In genomic region chr5:146585307-146585651, GRCm38 (mm10) we compare ENCODE assay signal across 10 mouse cellular contexts. TPM values are rescaled to one million over a fixed set of nuclear protein-coding genes. Genes with fewer than 3 reads are reported as not detected.
DNase-seq lines count a peak whose midpoint lies in the region; ATAC-seq and TF ChIP-seq lines count a peak whose summit lies in the region.
"Had no signal": no experiment of that assay in that cellular context is flagged by ENCODE, and none has a peak within 500 bp of the region (broad histone marks: within the 10 kb centered on the region; RNA-seq: fewer than 3 reads in every experiment).

No protein-coding gene starts in this region.

- peaks cover 54% of the 10 kb centered on the region for H3K27me3 ChIP-seq in heart, embryonic 14.5 days (ENCODE audit: control insufficient read depth, insufficient read depth, low read length)
- peaks cover 83% of the 10 kb centered on the region for H3K27me3 ChIP-seq in hindbrain, embryonic 12.5 days
- H3K27me3 ChIP-seq in midbrain, embryonic 11.5 days (ENCODE audit: control insufficient read depth, insufficient read depth, low read length) = peaks cover 36% of the 10 kb centered on the region
- H3K27me3 ChIP-seq in thymus, adult 2 months (ENCODE audit: control insufficient read depth, insufficient read depth, low read length) = peaks cover 8% of the 10 kb centered on the region

- H3K36me3 ChIP-seq in heart, embryonic 14.5 days (ENCODE audit: control insufficient read depth, insufficient read depth, low read length) = no peaks in the 10 kb centered on the region
- H3K36me3 ChIP-seq in ES-E14 (ENCODE audit: control insufficient read depth, insufficient read depth, low read length, poor library complexity, severe bottlenecking) = no peaks in the 10 kb centered on the region
- no peaks in the 10 kb centered on the region for H3K36me3 ChIP-seq in hindbrain, embryonic 12.5 days
- H3K36me3 ChIP-seq in midbrain, embryonic 11.5 days (ENCODE audit: control insufficient read depth, insufficient read depth, low read length) = no peaks in the 10 kb centered on the region
- no peaks in the 10 kb centered on the region for H3K36me3 ChIP-seq in thymus, adult 2 months (ENCODE audit: control insufficient read depth, insufficient read depth, low read length)

- TF ChIP-seq CTCF in thymus, adult 2 months (IDR thresholded peaks at IDR 0.05; ENCODE audit: borderline replicate concordance, control insufficient read depth, extremely low read depth, insufficient read depth, low read length, poor library complexity) = no peak

- H3K4me1 ChIP-seq in heart, embryonic 14.5 days (ENCODE audit: control insufficient read depth in 2 of 2, insufficient read depth in 2 of 2, low read length in 2 of 2) = peaks cover 0 to 3% of the 10 kb centered on the region in 2 experiments; a peak in 1 of 4 replicates
- peaks cover 0 to 6% of the 10 kb centered on the region in 2 experiments; a peak in 1 of 4 replicates for H3K4me1 ChIP-seq in ES-E14 (ENCODE audit: control insufficient read depth in 2 of 2, insufficient read depth in 2 of 2, low read length in 2 of 2, poor library complexity in 1 of 2)
- H3K4me1 ChIP-seq in hindbrain, embryonic 12.5 days = peaks cover 13% of the 10 kb centered on the region
- peaks cover 6% of the 10 kb centered on the region; the same call in 1 of the 2 replicates for H3K4me1 ChIP-seq in midbrain, embryonic 11.5 days (ENCODE audit: control insufficient read depth, insufficient read depth, low read length)
- H3K4me1 ChIP-seq in thymus, adult 2 months (replicated peaks; ENCODE audit: control insufficient read depth, insufficient read depth, low read length) = no peaks in the 10 kb centered on the region

- in situ Hi-C loops in ES-E14 (cut with MboI; ENCODE audit: low sequenced_read_pairs in 2 of 2, unreplicated experiment in 2 of 2) = no loop called here

- no peaks in the 10 kb centered on the region for H3K9me3 ChIP-seq in heart, embryonic 14.5 days (ENCODE audit: control insufficient read depth, low read length)
- no peaks in the 10 kb centered on the region for H3K9me3 ChIP-seq in ES-E14 (ENCODE audit: control insufficient read depth, insufficient read depth, low read depth, low read length)
- no peaks in the 10 kb centered on the region for H3K9me3 ChIP-seq in hindbrain, embryonic 12.5 days (replicated peaks)
- no peaks in the 10 kb centered on the region for H3K9me3 ChIP-seq in midbrain, embryonic 11.5 days (ENCODE audit: control insufficient read depth, low read length)

- H3K4me2 ChIP-seq in heart, embryonic 14.5 days (ENCODE audit: low read length) = peak overlapping the region; percentile 86
- peak overlapping the region; percentile 94 for H3K4me2 ChIP-seq in hindbrain, embryonic 12.5 days (replicated peaks)
- peak overlapping the region; percentile 96 for H3K4me2 ChIP-seq in midbrain, embryonic 11.5 days

- ATAC-seq in heart, embryonic 14.5 days (ENCODE audit: insufficient number of reproducible peaks, insufficient read depth, low FRiP score, low read depth) = no peak
- ATAC-seq in hindbrain, embryonic 12.5 days (ENCODE audit: low FRiP score) = no peak
- no peak for ATAC-seq in midbrain, embryonic 11.5 days (ENCODE audit: low FRiP score)

- 11% methylated on average over 10 of the region's 10 CpGs for WGBS in heart, embryonic 14.5 days
- 12% methylated on average over 10 of the region's 10 CpGs for WGBS in hindbrain, embryonic 12.5 days
- WGBS in midbrain, embryonic 11.5 days = 20% methylated on average over 10 of the region's 10 CpGs
- 3% methylated on average over 10 of the region's 10 CpGs for WGBS in thymus, adult 2 months

- TF ChIP-seq POLR2A in thymus, adult 2 months (IDR thresholded peaks at IDR 0.05; ENCODE audit: control insufficient read depth, extremely low read depth, insufficient read depth, low read length, poor library complexity) = no peak

- H3K9ac ChIP-seq in heart, embryonic 14.5 days (ENCODE audit: low read length) = no peak overlapping the region
- no peak overlapping the region for H3K9ac ChIP-seq in ES-E14 (ENCODE audit: insufficient read depth, low read depth, low read length, poor library complexity, severe bottlenecking)
- no peak overlapping the region for H3K9ac ChIP-seq in hindbrain, embryonic 12.5 days
- H3K9ac ChIP-seq in midbrain, embryonic 11.5 days (ENCODE audit: low read length) = no peak overlapping the region; the same call in 1 of the 2 replicates

- no peak for DNase-seq in heart, postnatal 4 days
- no peak for DNase-seq in ES-E14 (ENCODE audit: low read depth, low spot score)
- peak; percentile 88 for DNase-seq in midbrain, embryonic 11.5 days (ENCODE audit: low spot score, missing footprints)
- no peak for DNase-seq in thymus, adult 2 months
- no peak for DNase-seq in urinary bladder, adult 18-20 months (ENCODE audit: low spot score in 2 of 2)
- no peak for DNase-seq in right cerebral cortex, postnatal 36 days (ENCODE audit: low spot score in 2 of 2)
- DNase-seq: kidney, adult 18-20 months had no signal

- H3K27ac ChIP-seq in heart, embryonic 14.5 days (replicated peaks in 1 of 2; ENCODE audit: control insufficient read depth in 1 of 2, insufficient read depth in 1 of 2, low read depth in 2 of 2, low read length in 2 of 2) = no peak overlapping the region
- no peak overlapping the region for H3K27ac ChIP-seq in ES-E14 (ENCODE audit: insufficient read depth, low read depth, low read length, poor library complexity, severe bottlenecking)
- no peak overlapping the region for H3K27ac ChIP-seq in hindbrain, embryonic 12.5 days
- no peak overlapping the region for H3K27ac ChIP-seq in midbrain, embryonic 11.5 days (ENCODE audit: low read depth, low read length)
- H3K27ac ChIP-seq in thymus, adult 2 months (ENCODE audit: control insufficient read depth, insufficient read depth, low read length) = no peak overlapping the region

- H3K4me3 ChIP-seq in heart, embryonic 14.5 days (ENCODE audit: control insufficient read depth in 1 of 2, insufficient read depth in 1 of 2, low read depth in 1 of 2, low read length in 2 of 2) = peak overlapping the region in 1 of 2 experiments; percentile 46; a peak in 2 of 4 replicates
- H3K4me3 ChIP-seq in ES-E14 (ENCODE audit: insufficient read depth in 1 of 2, low read depth in 1 of 2, low read length in 2 of 2, poor library complexity in 1 of 2, severe bottlenecking in 1 of 2) = peak overlapping the region; percentile 61 to 73
- peak overlapping the region; percentile 55 for H3K4me3 ChIP-seq in hindbrain, embryonic 12.5 days
- H3K4me3 ChIP-seq in midbrain, embryonic 11.5 days (ENCODE audit: low read depth, low read length) = peak overlapping the region; percentile 53
- H3K4me3 ChIP-seq in thymus, adult 2 months (ENCODE audit: control insufficient read depth, insufficient read depth, low read length) = no peak overlapping the region

TF ChIP-seq in ES-E14, 5 proteins besides CTCF, POLR2A, EP300 and RAD21:
- no peak for TF ChIP-seq CHD2 (IDR thresholded peaks at IDR 0.05; ENCODE audit: low read depth, low read length)
- TF ChIP-seq MAFK (IDR thresholded peaks at IDR 0.05; ENCODE audit: insufficient read depth, low read depth, low read length) = no peak
- TF ChIP-seq ZC3H11A (IDR thresholded peaks at IDR 0.05; ENCODE audit: borderline replicate concordance, low read depth, low read length) = no peak
- no peak for TF ChIP-seq ZNF384 (IDR thresholded peaks at IDR 0.05; ENCODE audit: low read depth, low read length)
- no peak for TF ChIP-seq HCFC1 (IDR thresholded peaks at IDR 0.05; ENCODE audit: borderline replicate concordance, insufficient read depth, low read length)

RNA-seq across cellular contexts. Expression of gene Gpr12, which starts 0.2 kb away (rescaled TPM):
- polyA plus RNA-seq in heart, embryonic 14.5 days (2014; fragmentation: Nextera tagmentation; extraction: Ambion mirVana) = not detected in 2 replicates
- not detected for total RNA-seq in heart, postnatal 4 days (2021)
- total RNA-seq in ES-E14 (2012; rRNA removed) = 0.37 TPM in 1 of 2 replicates, not detected in the other
- polyA plus RNA-seq in hindbrain, embryonic 12.5 days (2016; fragmentation: Nextera tagmentation; extraction: Ambion mirVana) = 0.77 and 1.1 TPM in 2 replicates
- polyA plus RNA-seq in midbrain, embryonic 11.5 days (2014; fragmentation: Nextera tagmentation; extraction: Ambion mirVana) = 0.36 and 0.39 TPM in 2 replicates
- polyA plus RNA-seq in thymus, adult 2 months (2012; rRNA removed) = 0.08 and 0.60 TPM in 2 replicates

RNA-seq across cellular contexts. Expression of gene Gm3415, which starts 29.3 kb away (rescaled TPM):
- not detected in 2 replicates for polyA plus RNA-seq in heart, embryonic 14.5 days (2014; fragmentation: Nextera tagmentation; extraction: Ambion mirVana)
- not detected for total RNA-seq in heart, postnatal 4 days (2021)
- total RNA-seq in ES-E14 (2012; rRNA removed) = not detected in 2 replicates
- not detected in 2 replicates for polyA plus RNA-seq in hindbrain, embryonic 12.5 days (2016; fragmentation: Nextera tagmentation; extraction: Ambion mirVana)
- not detected in 2 replicates for polyA plus RNA-seq in midbrain, embryonic 11.5 days (2014; fragmentation: Nextera tagmentation; extraction: Ambion mirVana)
- polyA plus RNA-seq in thymus, adult 2 months (2012; rRNA removed) = not detected in 2 replicates
- total RNA-seq: adrenal gland, postnatal 10 days had no signal

RNA-seq across cellular contexts. Expression of gene Gm3409, which starts 47.8 kb away (rescaled TPM):
- polyA plus RNA-seq in heart, embryonic 14.5 days (2014; fragmentation: Nextera tagmentation; extraction: Ambion mirVana) = not detected in 2 replicates
- not detected for total RNA-seq in heart, postnatal 4 days (2021)
- total RNA-seq in ES-E14 (2012; rRNA removed) = not detected in 2 replicates
- polyA plus RNA-seq in hindbrain, embryonic 12.5 days (2016; fragmentation: Nextera tagmentation; extraction: Ambion mirVana) = not detected in 2 replicates
- not detected in 2 replicates for polyA plus RNA-seq in midbrain, embryonic 11.5 days (2014; fragmentation: Nextera tagmentation; extraction: Ambion mirVana)
- not detected in 2 replicates for polyA plus RNA-seq in thymus, adult 2 months (2012; rRNA removed)
- total RNA-seq: adrenal gland, postnatal 10 days had no signal

RNA-seq across cellular contexts. Expression of gene Gm3404, which starts 59.7 kb away (rescaled TPM):
- polyA plus RNA-seq in heart, embryonic 14.5 days (2014; fragmentation: Nextera tagmentation; extraction: Ambion mirVana) = not detected in 2 replicates
- not detected for total RNA-seq in heart, postnatal 4 days (2021)
- not detected in 2 replicates for total RNA-seq in ES-E14 (2012; rRNA removed)
- polyA plus RNA-seq in hindbrain, embryonic 12.5 days (2016; fragmentation: Nextera tagmentation; extraction: Ambion mirVana) = not detected in 2 replicates
- not detected in 2 replicates for polyA plus RNA-seq in midbrain, embryonic 11.5 days (2014; fragmentation: Nextera tagmentation; extraction: Ambion mirVana)
- polyA plus RNA-seq in thymus, adult 2 months (2012; rRNA removed) = not detected in 2 replicates
- total RNA-seq: adrenal gland, postnatal 10 days had no signal
